Mouse (Mus musculus) urinary bladder, postnatal 4 days (tissue): ENCODE measurements around the gene Rps6kb2.

ENCODE experiments used
- DNase-seq, 2 experiments: peaks; one replicate each; pipeline ENCODE4 v3.0.0; 2021 to 2022; ENCODE audit warnings: low spot score in 2 of 2

Rps6kb2 gene

GRCm38 (mm10) chr19:4189051-4189620, 26.0 kb upstream of the Rps6kb2 start:
- no peak for DNase-seq

- DNase-seq: no peak
Observed at GRCm38 (mm10) chr19:4187303-4187702, 24.1 kb upstream of the Rps6kb2 start.

- no peak for DNase-seq
Observed at GRCm38 (mm10) chr19:4184976-4185975, 22.1 kb upstream of the Rps6kb2 start.

- no peak for DNase-seq
Observed at GRCm38 (mm10) chr19:4183689-4184088, 20.5 kb upstream of the Rps6kb2 start.

GRCm38 (mm10) chr19:4181892-4182291, 18.7 kb upstream of the Rps6kb2 start:
- no peak for DNase-seq

GRCm38 (mm10) chr19:4180411-4180810, 17.3 kb upstream of the Rps6kb2 start:
- no peak for DNase-seq

GRCm38 (mm10) chr19:4175368-4175947, 12.3 kb upstream of the Rps6kb2 start, which contains the start of gene Carns1:
Gene Carns1, minus strand, starts transcription at chr19:4175479.
- no peak for DNase-seq

- DNase-seq: no peak
Observed at GRCm38 (mm10) chr19:4172925-4173324, 9.8 kb upstream of the Rps6kb2 start.

- DNase-seq: no peak
Observed at GRCm38 (mm10) chr19:4171393-4172290, 8.5 kb upstream of the Rps6kb2 start.

- no peak for DNase-seq
Observed at GRCm38 (mm10) chr19:4170723-4171392, 7.7 kb upstream of the Rps6kb2 start.

- DNase-seq: no peak
Observed at GRCm38 (mm10) chr19:4169810-4170209, 6.7 kb upstream of the Rps6kb2 start.

GRCm38 (mm10) chr19:4169378-4169784, 6.2 kb upstream of the Rps6kb2 start:
- peak; percentile 99 to 100 for DNase-seq

GRCm38 (mm10) chr19:4166678-4167476, 3.7 kb upstream of the Rps6kb2 start:
- no peak for DNase-seq

- DNase-seq: no peak
Observed at GRCm38 (mm10) chr19:4164721-4165120, 1.6 kb upstream of the Rps6kb2 start.

- no peak for DNase-seq
Observed at GRCm38 (mm10) chr19:4164100-4164499, 946 bp upstream of the Rps6kb2 start.

GRCm38 (mm10) chr19:4163543-4163887, 361 bp upstream of the Rps6kb2 start:
- no peak for DNase-seq

GRCm38 (mm10) chr19:4159049-4159448, 4.1 kb downstream of the Rps6kb2 start:
- no peak for DNase-seq

GRCm38 (mm10) chr19:4156771-4157170, 6.4 kb downstream of the Rps6kb2 start:
- DNase-seq: no peak

- no peak for DNase-seq
Observed at GRCm38 (mm10) chr19:4156073-4156579, 7.0 kb downstream of the Rps6kb2 start.
